In the genomic region with DNA sequence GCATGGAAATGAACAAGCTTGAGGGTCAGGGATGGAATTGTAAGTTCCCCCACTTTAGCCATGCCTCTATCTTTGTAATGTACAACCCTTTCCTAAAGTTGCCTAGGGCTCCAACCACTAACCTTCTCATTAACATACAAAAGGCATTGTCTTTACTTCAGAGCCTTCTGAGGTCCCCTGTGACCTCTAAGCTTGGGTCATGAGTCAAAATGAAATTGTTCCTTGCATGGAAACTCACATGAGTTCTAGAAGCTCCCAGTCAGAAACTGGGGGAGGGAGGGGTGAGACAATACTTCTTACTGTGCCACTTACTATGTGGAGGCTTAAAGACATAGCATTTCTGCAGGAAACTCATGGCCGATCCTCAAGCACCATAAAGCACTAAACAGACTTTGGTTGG, we compare ENCODE assay signal across 25 mouse cellular contexts. TPM values are rescaled to one million over a fixed set of nuclear protein-coding genes. Genes with fewer than 3 reads are reported as not detected.
"Had no signal": no experiment of that assay in that cellular context is flagged by ENCODE, and none has a peak within 500 bp of the region (broad histone marks: within the 10 kb centered on the region; RNA-seq: fewer than 3 reads in every experiment).

No protein-coding gene starts in this region.

- H3K9ac ChIP-seq: lung, embryonic 15.5 days; midbrain, embryonic 13.5 days; midbrain, embryonic 15.5 days; neural tube, embryonic 12.5 days; stomach, embryonic 15.5 days had no signal

- DNase-seq: lung, adult 2 months; lung, postnatal 14 days; lung, postnatal 36 days; right cerebral cortex, postnatal 14 days; thymus, adult 2 months; thymus, postnatal 25 days; thymus, postnatal 4 days had no signal

- H3K4me1 ChIP-seq: midbrain, embryonic 13.5 days; midbrain, embryonic 15.5 days; neural tube, embryonic 12.5 days; stomach, embryonic 15.5 days had no signal

- H3K4me2 ChIP-seq: lung, embryonic 15.5 days; midbrain, embryonic 11.5 days; midbrain, embryonic 13.5 days; midbrain, embryonic 15.5 days; neural tube, embryonic 12.5 days; stomach, embryonic 15.5 days had no signal

- ATAC-seq: lung, postnatal 0 days; midbrain, embryonic 13.5 days; midbrain, embryonic 15.5 days had no signal

- H3K36me3 ChIP-seq: lung, embryonic 15.5 days; midbrain, embryonic 13.5 days; midbrain, embryonic 15.5 days; neural tube, embryonic 12.5 days; stomach, embryonic 15.5 days had no signal

- H3K27me3 ChIP-seq: lung, embryonic 15.5 days; megakaryocyte, embryonic 14.5 days; midbrain, embryonic 13.5 days; midbrain, embryonic 15.5 days; neural tube, embryonic 12.5 days; stomach, embryonic 15.5 days had no signal

- H3K27ac ChIP-seq: lung, embryonic 15.5 days; macrophage; midbrain, embryonic 13.5 days; midbrain, embryonic 15.5 days; neural tube, embryonic 12.5 days; stomach, embryonic 15.5 days; stomach, postnatal 0 days had no signal

- H3K4me3 ChIP-seq: lung, embryonic 15.5 days; megakaryocyte, embryonic 14.5 days; midbrain, embryonic 13.5 days; midbrain, embryonic 15.5 days; neural tube, embryonic 12.5 days; stomach, embryonic 15.5 days had no signal

- H3K9me3 ChIP-seq: lung, embryonic 15.5 days; megakaryocyte, embryonic 14.5 days; midbrain, embryonic 13.5 days; midbrain, embryonic 15.5 days; neural tube, embryonic 12.5 days; stomach, embryonic 15.5 days had no signal

RNA-seq across cellular contexts. Expression of a gene that starts 16.6 kb away (rescaled TPM):
- total RNA-seq: megakaryocyte progenitor cell, adult 5-6 weeks; midbrain, postnatal 0 days; monocyte, adult 5-6 weeks; neutrophil, adult 5-6 weeks had no signal
- polyA plus RNA-seq: lung, adult 2 months; lung, embryonic 15.5 days; lung, postnatal 0 days; macrophage; midbrain, embryonic 11.5 days; midbrain, embryonic 13.5 days; midbrain, embryonic 15.5 days; midbrain, postnatal 0 days; neural tube, embryonic 12.5 days; neural tube, embryonic 14.5 days; spleen, adult 2 months; stomach, embryonic 15.5 days; stomach, postnatal 0 days; testis, adult 2 months; thymus, adult 2 months; urinary bladder, adult 2 months had no signal
